Mouse (Mus musculus) liver, postnatal 0 days (tissue): Measurements from ENCODE around the gene Stradb. TPM values are rescaled to one million over a fixed set of nuclear protein-coding genes. Genes with fewer than 3 reads are reported as not detected.
A peak's percentile ranks its signal among the peaks of the same experiment; 100 is the strongest.
"Not testable (repeated sequence)": the region's sequence is repeated elsewhere in the genome, so short reads cannot be mapped to it uniquely, and the experiment has no call there.

Source experiments
- ATAC-seq: fragments of 200-750 bp; cut with Nextera tagmentation; 2 replicates; pipeline ENCODE4 v1.8.0; 2017; ENCODE audit warnings: mild to moderate bottlenecking, moderate library complexity
- DNase-seq: peaks from one replicate; pipeline ENCODE4 v3.0.0-alpha.2; 2016
- H3K27ac ChIP-seq: fragments of 300-500 bp; sonication (generic); 2 replicates; pipeline ENCODE4 v1.5.1; 2014; ENCODE audit warnings: antibody characterized with exemption, moderate library complexity, mild to moderate bottlenecking, low read depth
- H3K27me3 ChIP-seq: fragments of 300-500 bp; sonication (generic); 2 replicates; pipeline ENCODE4 v1.6.1; 2014; ENCODE audit warnings: low read length, control low read depth, mixed read lengths; ENCODE audit not compliant: insufficient read depth
- H3K36me3 ChIP-seq: fragments of 300-500 bp; sonication (generic); replicated peaks from 2 replicates; pipeline ENCODE4 v1.6.1; 2014; ENCODE audit warnings: mild to moderate bottlenecking, control low read depth, low read length, moderate library complexity, mixed read lengths; ENCODE audit not compliant: insufficient read depth
- H3K4me1 ChIP-seq: fragments of 300-500 bp; sonication (generic); 2 replicates; pipeline ENCODE4 v1.6.1; 2014; ENCODE audit warnings: antibody characterized with exemption, mild to moderate bottlenecking, control low read depth; ENCODE audit not compliant: insufficient read depth
- H3K4me2 ChIP-seq: fragments of 300-500 bp; sonication (generic); 2 replicates; pipeline ENCODE4 v1.6.1; 2014; ENCODE audit warnings: low read depth, mild to moderate bottlenecking, low read length, moderate library complexity, mixed read lengths
- H3K4me3 ChIP-seq: fragments of 300-500 bp; sonication (generic); 2 replicates; pipeline ENCODE4 v1.5.1; 2014; ENCODE audit warnings: low read depth, low read length
- H3K9ac ChIP-seq: fragments of 300-500 bp; sonication (generic); replicated peaks from 2 replicates; pipeline ENCODE4 v1.6.1; 2014; ENCODE audit warnings: mild to moderate bottlenecking, moderate library complexity
- H3K9me3 ChIP-seq: fragments of 300-500 bp; sonication (generic); 2 replicates; pipeline ENCODE4 v1.6.1; 2016; ENCODE audit warnings: mild to moderate bottlenecking, control low read depth, low read length, mixed read lengths
- CTCF ChIP-seq: sonication (generic); IDR thresholded peaks from 2 replicates; pipeline ENCODE4 v1.5.1; 2016; ENCODE audit warnings: antibody characterized with exemption, low read depth
- EP300 ChIP-seq: IDR thresholded peaks from 2 replicates; pipeline ENCODE4 v1.6.1; 2016; ENCODE audit warnings: antibody characterized with exemption, low read depth, mild to moderate bottlenecking
- WGBS: fragments of 180-500 bp; shearing (Covaris S2); extraction: QIAGEN DNeasy Blood & Tissue Kit; methylation state at CpG from one replicate; pipeline ENCODE4 v1.1.7; 2014; ENCODE audit not compliant: insufficient replicate concordance; 5-methylcytosine and 5-hydroxymethylcytosine counted together
- polyA plus RNA-seq: library from polyadenylated mRNA; unstranded; fragments of >200 nt; fragmentation: Nextera tagmentation; extraction: Ambion mirVana; gene quantifications from 2 replicates; pipeline ENCODE4 v1.2.1, GENCODE M21; 2015

The Stradb gene
- polyA plus RNA-seq, 1 experiment from 2014 or later = 29.1 TPM

- Histone ChIP-seq H3K36me3 (no peaks in the 10 kb centered on the region), H3K9ac (peak overlapping the region; percentile 28; the same call in 1 of the 2 replicates), H3K9me3 (no peaks in the 10 kb centered on the region), H3K4me3 (no peak overlapping the region), H3K4me1 (peaks cover 59% of the 10 kb centered on the region), H3K27ac (peak overlapping the region; percentile 95), H3K27me3 (no peaks in the 10 kb centered on the region), H3K4me2 (peak overlapping the region; percentile 65)
- no peak for TF ChIP-seq EP300
- no peak for TF ChIP-seq CTCF
- DNase-seq (peak; percentile 2), ATAC-seq (no peak)
- WGBS = 48% methylated on average over 4 of the region's 4 CpGs
Measured at GRCm38 (mm10) chr1:58952997-58953396, 20.3 kb upstream of the Stradb start.

- DNase-seq = peak; percentile 70
- Histone ChIP-seq H3K9ac (peak overlapping the region; percentile 52), H3K36me3 (no peaks in the 10 kb centered on the region), H3K27ac (peak overlapping the region; percentile 95), H3K4me1 (peaks cover 63% of the 10 kb centered on the region), H3K4me2 (peak overlapping the region; percentile 65), H3K4me3 (peak overlapping the region; percentile 24), H3K27me3 (no peaks in the 10 kb centered on the region), H3K9me3 (no peaks in the 10 kb centered on the region)
- peak; percentile 100 for TF ChIP-seq EP300
- 0 out of 2 replicates have a peak, but pooled peaks have one; percentile 10 for TF ChIP-seq CTCF
- 31% methylated on average over 9 of the region's 9 CpGs for WGBS
- peak; percentile 95 for ATAC-seq
Measured at GRCm38 (mm10) chr1:58953686-58954434, 19.5 kb upstream of the Stradb start.

- DNase-seq = peak; percentile 18
- Histone ChIP-seq H3K9me3 (no peaks in the 10 kb centered on the region), H3K9ac (peak overlapping the region; percentile 52), H3K36me3 (no peaks in the 10 kb centered on the region), H3K4me3 (peak overlapping the region; percentile 24; the same call in 1 of the 2 replicates), H3K4me2 (peak overlapping the region; percentile 65), H3K27ac (peak overlapping the region; percentile 95), H3K4me1 (peaks cover 64% of the 10 kb centered on the region), H3K27me3 (no peaks in the 10 kb centered on the region)
- WGBS = 51% methylated on average over 8 of the region's 8 CpGs
- TF ChIP-seq EP300 (peak; percentile 56), CTCF (no peak)
- no peak for ATAC-seq
Measured at GRCm38 (mm10) chr1:58954578-58955410, 18.5 kb upstream of the Stradb start.

- Histone ChIP-seq H3K4me3 (no peak overlapping the region), H3K27ac (peak overlapping the region; percentile 95), H3K36me3 (no peaks in the 10 kb centered on the region), H3K9ac (peak overlapping the region; percentile 36; the same call in 1 of the 2 replicates), H3K27me3 (no peaks in the 10 kb centered on the region), H3K4me1 (peaks cover 68% of the 10 kb centered on the region), H3K4me2 (peak overlapping the region; percentile 65), H3K9me3 (no peaks in the 10 kb centered on the region)
- ATAC-seq = peak; percentile 10; the same call in 1 of the 2 replicates
- peak; percentile 18 for DNase-seq
- WGBS = 59% methylated on average over 3 of the region's 3 CpGs
- TF ChIP-seq CTCF (no peak), EP300 (peak; percentile 78)
Measured at GRCm38 (mm10) chr1:58955716-58956115, 17.6 kb upstream of the Stradb start.

GRCm38 (mm10) chr1:58956229-58956628 lies 17.1 kb upstream of the Stradb start:
- WGBS = 24% methylated on average over 9 of the region's 9 CpGs
- Histone ChIP-seq H3K9me3 (no peaks in the 10 kb centered on the region), H3K4me3 (peak overlapping the region; percentile 6; the same call in 1 of the 2 replicates), H3K36me3 (no peaks in the 10 kb centered on the region), H3K9ac (peak overlapping the region; percentile 39), H3K4me1 (peaks cover 68% of the 10 kb centered on the region), H3K27me3 (no peaks in the 10 kb centered on the region), H3K27ac (peak overlapping the region; percentile 95), H3K4me2 (peak overlapping the region; percentile 65)
- TF ChIP-seq CTCF = no peak
- no peak for TF ChIP-seq EP300
- DNase-seq (peak; percentile 61), ATAC-seq (no peak)

- Histone ChIP-seq H3K9ac (0 out of 2 replicates have a peak overlapping the region, but pooled peaks have one; percentile 16), H3K36me3 (no peaks in the 10 kb centered on the region), H3K4me3 (no peak overlapping the region), H3K4me1 (peaks cover 66% of the 10 kb centered on the region), H3K27me3 (no peaks in the 10 kb centered on the region), H3K4me2 (peak overlapping the region; percentile 34; the same call in 1 of the 2 replicates), H3K9me3 (no peaks in the 10 kb centered on the region), H3K27ac (peak overlapping the region; percentile 31)
- 45% methylated on average over 2 of the region's 2 CpGs for WGBS
- DNase-seq (peak; percentile 14), ATAC-seq (no peak)
- TF ChIP-seq CTCF (no peak), EP300 (no peak)
Measured at GRCm38 (mm10) chr1:58957931-58958330, 15.4 kb upstream of the Stradb start.

- DNase-seq = peak; percentile 9
- ATAC-seq, H3K9me3 ChIP-seq, H3K27me3 ChIP-seq, H3K9ac ChIP-seq, H3K4me3 ChIP-seq, H3K4me2 ChIP-seq, H3K36me3 ChIP-seq: not testable (repeated sequence)
- WGBS = 79% methylated on average over 16 of the region's 16 CpGs
- H3K4me1 ChIP-seq = peaks cover 66% of the 10 kb centered on the region
- H3K27ac ChIP-seq = peak overlapping the region; percentile 41; the same call in 1 of the 2 replicates
Measured at GRCm38 (mm10) chr1:58958789-58959526, 14.4 kb upstream of the Stradb start.
